Mouse (Mus musculus) spleen, adult 2 months (tissue): ENCODE measurements around the gene Fbxo31. TPM values are rescaled to one million over a fixed set of nuclear protein-coding genes. Genes with fewer than 3 reads are reported as not detected.

ENCODE experiments used
- DNase-seq, 2 experiments: peaks; one replicate each; pipeline versions ENCODE4 v3.0.0 to v3.0.0-alpha.2; 2012 to 2021; ENCODE audit warnings: low spot score in 2 of 2, low read depth in 1 of 2
- H3K27ac ChIP-seq: fragments of 200-500 bp; 2 replicates; pipeline ENCODE4 v1.5.1; 2012; ENCODE audit warnings: low read length, inconsistent platforms; ENCODE audit not compliant: insufficient read depth
- H3K27me3 ChIP-seq: fragments of 200-500 bp; 2 replicates; pipeline ENCODE4 v1.6.1; 2012; ENCODE audit warnings: mild to moderate bottlenecking, moderate library complexity, low read length, inconsistent platforms; ENCODE audit not compliant: control insufficient read depth, insufficient read depth
- H3K36me3 ChIP-seq: fragments of 200-500 bp; 2 replicates; pipeline ENCODE4 v1.6.1; 2012; ENCODE audit warnings: mild to moderate bottlenecking, low read length, inconsistent platforms; ENCODE audit not compliant: control insufficient read depth, insufficient read depth
- H3K4me1 ChIP-seq: fragments of 200-500 bp; 2 replicates; pipeline ENCODE4 v1.6.1; 2011; ENCODE audit warnings: inconsistent platforms; ENCODE audit not compliant: control insufficient read depth, insufficient read depth, insufficient read length
- H3K4me3 ChIP-seq: fragments of 200-500 bp; 2 replicates; pipeline ENCODE4 v1.5.1; 2011; ENCODE audit warnings: mild to moderate bottlenecking, inconsistent platforms; ENCODE audit not compliant: insufficient read depth, insufficient read length; ENCODE audit errors: extremely low read depth
- CTCF ChIP-seq: fragments of 200-500 bp; IDR thresholded peaks from 2 replicates; pipeline ENCODE4 v1.5.1; 2011; ENCODE audit warnings: mild to moderate bottlenecking, inconsistent platforms; ENCODE audit not compliant: insufficient read depth, insufficient read length, insufficient replicate concordance; ENCODE audit errors: extremely low read depth
- POLR2A ChIP-seq: fragments of 200-500 bp; IDR thresholded peaks from 2 replicates; pipeline ENCODE4 v1.6.1; 2011; ENCODE audit warnings: low read depth, low read length, inconsistent platforms
- WGBS: fragments of 180-500 bp; shearing (Covaris S2); methylation state at CpG from one replicate; pipeline ENCODE4 v1.1.7; 2018; 5-methylcytosine and 5-hydroxymethylcytosine counted together
- polyA plus RNA-seq: library from polyadenylated mRNA; depleted of rRNA; stranded (reverse); fragments of >200 nt; gene quantifications from 2 replicates; pipeline ENCODE4 v1.2.3, GENCODE M21; 2012

Gene Fbxo31
- polyA plus RNA-seq, 1 experiment = 22.5 TPM

- 89% methylated on average over 11 of the region's 11 CpGs for WGBS
- TF ChIP-seq CTCF (no peak), POLR2A (no peak)
- H3K27ac ChIP-seq = no peak overlapping the region
- no peaks in the 10 kb centered on the region for H3K4me1 ChIP-seq
- DNase-seq = no peak
- no peaks in the 10 kb centered on the region for H3K36me3 ChIP-seq
- H3K27me3 ChIP-seq = no peaks in the 10 kb centered on the region
- H3K4me3 ChIP-seq = no peak overlapping the region
These were observed 31.3 kb upstream of the Fbxo31 start for GRCm38 (mm10) chr8:121609916-121610315.

- H3K27ac ChIP-seq = no peak overlapping the region
- no peaks in the 10 kb centered on the region for H3K4me1 ChIP-seq
- 88% methylated on average over 15 of the region's 15 CpGs for WGBS
- H3K4me3 ChIP-seq = no peak overlapping the region
- H3K36me3 ChIP-seq = no peaks in the 10 kb centered on the region
- no peak for TF ChIP-seq POLR2A
- TF ChIP-seq CTCF = no peak
- no peaks in the 10 kb centered on the region for H3K27me3 ChIP-seq
- DNase-seq = no peak
These were observed 30.6 kb upstream of the Fbxo31 start for GRCm38 (mm10) chr8:121609251-121609650.

- Histone ChIP-seq H3K27ac (no peak overlapping the region), H3K27me3 (no peaks in the 10 kb centered on the region), H3K4me1 (no peaks in the 10 kb centered on the region), H3K4me3 (no peak overlapping the region), H3K36me3 (no peaks in the 10 kb centered on the region)
- 86% methylated on average over 5 of the region's 5 CpGs for WGBS
- no peak for DNase-seq
- TF ChIP-seq CTCF (no peak), POLR2A (no peak)
These were observed 29.1 kb upstream of the Fbxo31 start for GRCm38 (mm10) chr8:121607661-121608060.

- no peak overlapping the region for H3K27ac ChIP-seq
- H3K4me1 ChIP-seq = no peaks in the 10 kb centered on the region
- H3K27me3 ChIP-seq = no peaks in the 10 kb centered on the region
- WGBS = 94% methylated on average over 12 of the region's 12 CpGs
- peaks cover 2% of the 10 kb centered on the region; the same call in 1 of the 2 replicates for H3K36me3 ChIP-seq
- H3K4me3 ChIP-seq = no peak overlapping the region
- DNase-seq = no peak
- TF ChIP-seq CTCF (no peak), POLR2A (no peak)
These were observed 25.2 kb upstream of the Fbxo31 start for GRCm38 (mm10) chr8:121603801-121604200.

GRCm38 (mm10) chr8:121602860-121603259, 24.3 kb upstream of the Fbxo31 start:
- DNase-seq = peak in 1 of 2 experiments; percentile 27
- Histone ChIP-seq H3K36me3 (peaks cover 4% of the 10 kb centered on the region; the same call in 1 of the 2 replicates), H3K27ac (no peak overlapping the region), H3K27me3 (no peaks in the 10 kb centered on the region), H3K4me3 (no peak overlapping the region), H3K4me1 (no peaks in the 10 kb centered on the region)
- no peak for TF ChIP-seq POLR2A
- TF ChIP-seq CTCF = peak; percentile 37; the same call in 1 of the 2 replicates
- WGBS = 10% methylated on average over 3 of the region's 3 CpGs

GRCm38 (mm10) chr8:121602411-121602810, 23.8 kb upstream of the Fbxo31 start:
- H3K27me3 ChIP-seq = no peaks in the 10 kb centered on the region
- no peak for TF ChIP-seq CTCF
- TF ChIP-seq POLR2A = no peak
- no peak for DNase-seq
- H3K4me1 ChIP-seq = no peaks in the 10 kb centered on the region
- WGBS = 94% methylated on average over 12 of the region's 12 CpGs
- H3K36me3 ChIP-seq = peaks cover 5% of the 10 kb centered on the region
- no peak overlapping the region for H3K4me3 ChIP-seq
- no peak overlapping the region for H3K27ac ChIP-seq

- peaks cover 13% of the 10 kb centered on the region for H3K36me3 ChIP-seq
- 93% methylated on average over 14 of the region's 14 CpGs for WGBS
- no peak for DNase-seq
These were observed 21.2 kb upstream of the Fbxo31 start for GRCm38 (mm10) chr8:121599842-121600241.

More at GRCm38 (mm10) chr8:121599842-121600241, 21.2 kb upstream of the Fbxo31 start:
- no peak overlapping the region for H3K27ac ChIP-seq
- H3K4me1 ChIP-seq = no peaks in the 10 kb centered on the region
- H3K4me3 ChIP-seq = no peak overlapping the region
- TF ChIP-seq CTCF (no peak), POLR2A (no peak)
- no peaks in the 10 kb centered on the region for H3K27me3 ChIP-seq
